Mouse (Mus musculus) megakaryocyte, embryonic 14.5 days (primary cell): ENCODE data around the gene Smarce1. TPM values are rescaled to one million over a fixed set of nuclear protein-coding genes. Genes with fewer than 3 reads are reported as not detected.

Experiments used
- H3K27me3 ChIP-seq: replicated peaks from 2 replicates; pipeline ENCODE3; 2012; ENCODE audit warnings: inconsistent platforms
- H3K36me3 ChIP-seq: replicated peaks from 2 replicates; pipeline ENCODE3; 2012; ENCODE audit warnings: low read length, inconsistent platforms, mixed read lengths
- H3K4me1 ChIP-seq: 2 replicates; pipeline ENCODE4 v1.6.1; 2012; ENCODE audit warnings: inconsistent platforms
- H3K4me3 ChIP-seq: replicated peaks from 2 replicates; pipeline ENCODE3; 2012; ENCODE audit warnings: moderate library complexity, mild to moderate bottlenecking, inconsistent platforms
- H3K9me3 ChIP-seq: 2 replicates; pipeline ENCODE4 v1.6.1; 2012; ENCODE audit warnings: inconsistent platforms
- FLI1 ChIP-seq: IDR thresholded peaks from 2 replicates; pipeline ENCODE4 v1.6.1; 2012; ENCODE audit warnings: low read length, inconsistent platforms, mixed read lengths
- GATA1 ChIP-seq: IDR thresholded peaks from 3 replicates; pipeline ENCODE4 v1.6.1; 2012; ENCODE audit warnings: mixed read lengths, low read length, inconsistent platforms, borderline replicate concordance
- polyA plus RNA-seq: library from polyadenylated mRNA; stranded (reverse); fragments of >175 nt; gene quantifications from 2 replicates; pipeline ENCODE4 v1.2.3, GENCODE M21; 2012; ENCODE audit warnings: low replicate concordance; ENCODE audit not compliant: insufficient read depth

Gene Smarce1
- polyA plus RNA-seq, result 24.2 and 370 TPM in 2 replicates

GRCm38 (mm10) chr11:99230261-99231048, at the start of gene Smarce1:
Gene Smarce1 (minus strand): TSS chr11:99231017.
- no peaks in the 10 kb centered on the region for H3K9me3 ChIP-seq
- peaks cover 5% of the 10 kb centered on the region for H3K27me3 ChIP-seq
- H3K4me3 ChIP-seq, result peak within 1 kb of the TSS; percentile 96
- TF ChIP-seq GATA1 (no peak), FLI1 (no peak)
- peaks cover 26% of the 10 kb centered on the region for H3K4me1 ChIP-seq
- H3K36me3 ChIP-seq, result peaks cover 27% of the 10 kb centered on the region

- TF ChIP-seq FLI1 (no peak), GATA1 (no peak)
- H3K27me3 ChIP-seq, result peaks cover 24% of the 10 kb centered on the region
- no peaks in the 10 kb centered on the region for H3K36me3 ChIP-seq
These were observed 49.2 kb upstream of the Smarce1 start for GRCm38 (mm10) chr11:99279986-99280385.

GRCm38 (mm10) chr11:99276786-99277185, 46.0 kb upstream of the Smarce1 start:
- H3K36me3 ChIP-seq, result no peaks in the 10 kb centered on the region
- no peaks in the 10 kb centered on the region for H3K9me3 ChIP-seq
- no peak overlapping the region for H3K4me3 ChIP-seq
- TF ChIP-seq GATA1, result no peak
- no peak for TF ChIP-seq FLI1
- no peaks in the 10 kb centered on the region for H3K4me1 ChIP-seq
- H3K27me3 ChIP-seq, result peaks cover 20% of the 10 kb centered on the region

More at GRCm38 (mm10) chr11:99279986-99280385, 49.2 kb upstream of the Smarce1 start:
- H3K4me3 ChIP-seq, result no peak overlapping the region
- no peaks in the 10 kb centered on the region for H3K4me1 ChIP-seq
- no peaks in the 10 kb centered on the region for H3K9me3 ChIP-seq

- no peak for TF ChIP-seq FLI1
- no peak for TF ChIP-seq GATA1
- Histone ChIP-seq H3K4me1 (no peaks in the 10 kb centered on the region), H3K36me3 (no peaks in the 10 kb centered on the region), H3K27me3 (peaks cover 18% of the 10 kb centered on the region), H3K4me3 (no peak overlapping the region), H3K9me3 (no peaks in the 10 kb centered on the region)
These were observed 44.8 kb upstream of the Smarce1 start for GRCm38 (mm10) chr11:99275624-99276023.

GRCm38 (mm10) chr11:99272721-99273120, 41.9 kb upstream of the Smarce1 start:
- TF ChIP-seq FLI1, result no peak
- TF ChIP-seq GATA1, result no peak
- Histone ChIP-seq H3K4me3 (no peak overlapping the region), H3K4me1 (no peaks in the 10 kb centered on the region), H3K36me3 (no peaks in the 10 kb centered on the region), H3K9me3 (no peaks in the 10 kb centered on the region), H3K27me3 (peaks cover 18% of the 10 kb centered on the region)

GRCm38 (mm10) chr11:99269192-99269591, 38.4 kb upstream of the Smarce1 start:
- no peak overlapping the region for H3K4me3 ChIP-seq
- H3K36me3 ChIP-seq, result no peaks in the 10 kb centered on the region
- H3K9me3 ChIP-seq, result no peaks in the 10 kb centered on the region
- peaks cover 27% of the 10 kb centered on the region for H3K27me3 ChIP-seq
- H3K4me1 ChIP-seq, result no peaks in the 10 kb centered on the region
- no peak for TF ChIP-seq GATA1
- TF ChIP-seq FLI1, result no peak

- no peaks in the 10 kb centered on the region for H3K9me3 ChIP-seq
- no peak for TF ChIP-seq FLI1
- no peaks in the 10 kb centered on the region for H3K4me1 ChIP-seq
- H3K36me3 ChIP-seq, result no peaks in the 10 kb centered on the region
- peaks cover 26% of the 10 kb centered on the region for H3K27me3 ChIP-seq
- no peak overlapping the region for H3K4me3 ChIP-seq
These were observed 35.0 kb upstream of the Smarce1 start for GRCm38 (mm10) chr11:99265796-99266195.

- TF ChIP-seq FLI1 (no peak), GATA1 (no peak)
- peaks cover 26% of the 10 kb centered on the region for H3K27me3 ChIP-seq
- H3K36me3 ChIP-seq, result no peaks in the 10 kb centered on the region
- H3K4me3 ChIP-seq, result no peak overlapping the region
- H3K4me1 ChIP-seq, result no peaks in the 10 kb centered on the region
- H3K9me3 ChIP-seq, result no peaks in the 10 kb centered on the region
These were observed 34.4 kb upstream of the Smarce1 start for GRCm38 (mm10) chr11:99265220-99265619.

GRCm38 (mm10) chr11:99256213-99256612, 25.4 kb upstream of the Smarce1 start:
- H3K4me1 ChIP-seq, result no peaks in the 10 kb centered on the region
- peaks cover 6% of the 10 kb centered on the region for H3K27me3 ChIP-seq
- H3K36me3 ChIP-seq, result no peaks in the 10 kb centered on the region
- no peak overlapping the region for H3K4me3 ChIP-seq
- no peaks in the 10 kb centered on the region; the same call in 1 of the 2 replicates for H3K9me3 ChIP-seq
- TF ChIP-seq FLI1, result no peak
- no peak for TF ChIP-seq GATA1

- no peaks in the 10 kb centered on the region for H3K36me3 ChIP-seq
- no peaks in the 10 kb centered on the region; the same call in 1 of the 2 replicates for H3K9me3 ChIP-seq
- peaks cover 6% of the 10 kb centered on the region for H3K27me3 ChIP-seq
- no peak overlapping the region for H3K4me3 ChIP-seq
- no peaks in the 10 kb centered on the region for H3K4me1 ChIP-seq
- no peak for TF ChIP-seq FLI1
- no peak for TF ChIP-seq GATA1
These were observed 24.5 kb upstream of the Smarce1 start for GRCm38 (mm10) chr11:99255316-99255715.
